Mouse (Mus musculus): ENCODE measurements at regions not wholly inside any gene's neighbourhood (a gene's known extent, or its start where the extent isn't known, plus 50 kb on each side); places are given as distances from the start of the nearest gene placed in this dataset.

DNA sequence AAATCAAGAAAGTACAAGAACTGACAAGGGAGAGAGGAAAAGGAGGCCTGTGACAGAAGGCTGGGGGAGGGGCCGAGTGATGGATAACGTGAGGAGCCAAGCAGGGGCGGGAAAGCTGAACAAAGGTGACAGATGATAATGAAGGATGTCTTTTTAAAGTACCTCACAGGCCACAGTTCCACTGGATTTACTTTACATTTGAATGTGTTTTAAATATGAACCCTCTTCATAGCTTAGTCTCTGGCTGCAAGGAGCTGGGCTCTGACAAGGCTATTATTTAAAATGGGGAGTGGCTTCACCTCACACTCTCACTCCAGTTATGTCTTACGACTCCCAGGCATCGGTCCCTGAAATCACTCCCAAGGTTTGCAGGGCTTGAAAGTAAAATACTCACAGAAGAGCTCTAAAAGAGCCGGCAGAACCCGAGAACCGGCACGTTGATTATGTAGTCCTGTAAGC lies 190.6 kb upstream of the Dnajc24 start:
- TF ChIP-seq CTCF (IDR thresholded peaks at IDR 0.05; ENCODE audit: insufficient read depth, low read length) = no peak
- TF ChIP-seq POLR2A (IDR thresholded peaks at IDR 0.05; ENCODE audit: borderline replicate concordance, extremely low read depth, low read depth, low read length) = no peak

All from lung, adult 2 months (tissue).